Mouse (Mus musculus): Measurements from ENCODE around the gene Hcrt.

Hcrt gene

DNA sequence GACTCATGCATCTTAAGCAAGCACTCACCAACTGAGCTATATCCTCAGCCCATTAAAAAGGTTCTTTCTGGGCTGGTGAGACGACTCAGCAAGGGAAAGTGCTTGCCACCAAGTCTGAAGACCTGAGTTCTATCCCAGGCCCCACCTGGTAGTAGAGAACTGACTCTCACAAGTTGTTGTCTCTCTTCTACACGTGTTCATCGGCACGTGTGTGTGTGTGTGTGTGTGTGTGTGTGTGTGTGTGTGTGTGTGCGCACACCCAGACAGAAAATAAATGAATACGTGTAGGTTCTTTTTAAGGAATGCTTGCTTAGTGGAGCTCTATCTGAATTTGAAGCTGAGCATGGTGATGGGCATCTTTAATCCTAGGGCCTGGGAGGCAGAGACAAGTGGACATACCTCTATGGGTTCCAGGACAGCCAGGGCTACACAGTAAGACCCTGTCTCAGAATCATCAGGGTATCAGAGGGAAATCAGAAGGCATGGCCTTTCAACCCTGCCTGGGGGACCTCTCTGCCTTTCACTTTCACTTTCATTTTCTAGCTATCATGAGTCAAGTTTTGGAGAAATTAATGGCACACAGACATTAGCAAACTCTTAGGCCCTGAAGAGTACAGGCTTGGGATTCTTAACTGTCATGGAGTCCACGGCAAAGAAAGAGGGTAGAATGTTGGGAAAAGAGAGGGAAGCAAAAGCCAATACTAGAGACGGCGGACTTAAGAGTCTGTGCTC lies 27.4 kb downstream of the Hcrt start:
- no peak for DNase-seq

- no peak for DNase-seq
Observed at GRCm38 (mm10) chr11:100730477-100731205, 32.1 kb downstream of the Hcrt start.

DNA sequence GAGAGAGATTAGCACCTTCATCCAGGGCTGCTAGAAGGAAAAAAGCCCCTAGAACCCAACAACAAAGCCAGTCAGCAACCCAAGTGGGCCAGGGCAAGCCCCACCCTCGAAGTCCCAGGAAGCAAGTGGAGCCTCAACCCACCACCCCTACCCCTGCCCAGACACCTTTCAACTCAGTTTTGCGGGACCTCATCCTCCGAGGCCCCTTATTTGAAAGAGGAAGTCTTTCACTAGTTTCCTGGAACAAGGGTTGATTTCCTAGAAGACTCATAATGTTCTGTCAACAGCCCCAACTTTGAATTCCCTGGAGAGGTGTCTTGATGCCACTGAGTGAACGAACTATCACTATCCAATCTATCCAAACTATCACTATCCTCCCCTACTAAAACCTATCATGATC lies 32.8 kb downstream of the Hcrt start:
- no peak for DNase-seq

DNA sequence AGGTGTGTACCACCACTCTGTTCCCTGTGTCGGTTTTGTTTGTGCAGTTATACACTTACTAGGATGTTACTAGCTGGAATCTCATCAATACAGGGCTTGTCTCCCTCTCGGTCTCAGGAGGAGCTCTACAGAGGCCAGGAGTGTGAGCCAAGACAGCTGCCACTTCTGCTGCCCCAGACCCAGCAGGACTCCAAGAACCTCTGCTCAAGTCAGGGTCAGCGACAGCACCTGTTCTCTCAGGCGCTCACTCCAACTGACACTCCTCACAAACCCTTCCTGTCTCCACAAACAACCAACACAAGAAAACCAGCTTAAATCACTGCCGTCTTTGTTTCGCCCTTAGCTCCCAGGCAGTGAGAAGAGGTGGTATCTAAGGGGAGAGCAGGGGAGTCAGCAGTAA lies 34.1 kb downstream of the Hcrt start:
- DNase-seq, result no peak

GRCm38 (mm10) chr11:100727201-100727600 lies 35.5 kb downstream of the Hcrt start:
- DNase-seq, result no peak

DNA sequence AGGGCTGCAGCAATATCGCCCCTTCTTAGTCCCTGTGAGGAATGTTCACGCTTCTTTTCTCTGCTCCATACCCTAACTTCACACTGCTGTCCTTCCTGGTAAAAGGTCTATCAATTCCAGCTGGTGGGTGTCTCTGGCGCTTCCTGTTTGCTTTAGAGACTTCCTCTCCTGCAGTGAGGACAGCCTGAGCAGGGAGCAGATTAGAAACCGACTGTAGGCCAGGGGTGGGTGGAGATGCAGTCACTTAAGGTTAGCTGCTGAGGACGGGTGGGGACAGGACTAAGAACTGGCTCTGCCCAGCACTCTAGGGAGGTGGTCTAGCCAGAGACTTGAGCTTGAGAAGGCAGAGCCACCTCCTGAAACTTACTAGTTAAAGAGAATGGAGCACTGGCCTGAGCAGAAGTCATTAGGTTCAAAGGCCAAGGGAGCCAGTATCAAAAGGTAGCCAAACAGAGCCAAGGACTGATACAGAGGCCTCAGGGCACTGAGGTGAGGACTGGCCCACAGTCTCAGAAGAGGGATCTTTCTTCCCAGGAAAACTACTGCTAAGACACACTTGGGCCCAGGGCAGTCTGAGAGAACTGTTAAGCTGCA lies 37.7 kb downstream of the Hcrt start:
- no peak for DNase-seq

GRCm38 (mm10) chr11:100722493-100723028 lies 40.2 kb downstream of the Hcrt start:
- no peak for DNase-seq

DNA sequence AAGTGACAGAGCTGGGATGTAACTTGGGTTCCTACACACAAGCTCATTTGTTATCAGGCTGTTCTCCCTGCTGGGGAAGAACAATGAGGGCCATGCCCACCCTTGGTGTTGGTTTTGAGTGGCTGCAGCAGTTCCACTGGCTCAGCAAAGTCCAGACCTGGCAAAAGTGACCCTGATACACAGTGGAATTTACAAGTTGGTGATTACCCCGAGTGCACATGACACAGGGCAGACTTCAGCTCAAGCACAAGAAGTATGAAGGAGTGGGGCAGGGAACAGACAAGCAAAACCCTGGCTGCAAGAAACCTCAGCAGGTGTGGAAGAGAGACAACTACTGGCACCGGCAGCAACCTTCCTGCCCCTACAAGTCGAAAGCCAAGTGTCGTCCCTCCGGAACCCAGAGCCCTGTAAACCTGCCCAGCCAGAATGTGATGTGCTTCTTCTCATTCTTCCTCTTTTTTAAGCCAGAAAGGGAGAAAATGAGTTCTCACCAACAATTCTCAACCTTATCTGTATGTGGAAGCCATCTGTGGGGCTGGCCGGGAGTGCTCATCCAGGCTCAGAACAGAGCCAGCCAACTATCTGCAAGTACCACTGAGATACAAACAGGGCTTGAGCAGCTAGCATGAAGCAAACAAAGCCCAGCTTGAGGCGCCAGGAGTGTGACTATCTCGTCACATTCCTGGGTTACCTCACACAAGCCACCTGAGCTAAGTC lies 40.8 kb downstream of the Hcrt start:
- DNase-seq, result no peak

DNA sequence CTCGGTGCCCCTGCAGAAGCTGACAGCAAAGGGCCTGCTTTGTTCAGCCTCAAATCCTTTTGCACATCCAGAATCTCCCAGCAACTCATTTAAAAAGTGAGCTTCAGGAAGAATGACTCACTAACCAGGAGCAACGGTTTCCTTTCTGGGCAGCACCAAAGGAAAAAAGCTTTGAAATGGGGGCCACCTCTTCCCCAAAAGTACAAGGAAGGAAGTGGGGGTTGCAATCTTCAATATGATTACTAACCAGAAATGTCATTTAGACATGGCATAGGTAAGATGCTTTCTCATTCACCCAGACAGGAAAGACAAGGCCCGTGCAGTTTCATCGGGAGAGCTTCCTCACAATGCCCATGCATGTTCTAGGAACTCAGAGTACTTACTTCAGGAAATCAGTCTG lies 41.5 kb downstream of the Hcrt start:
- no peak for DNase-seq

- DNase-seq, result no peak
Observed at GRCm38 (mm10) chr11:100720345-100720744, 42.4 kb downstream of the Hcrt start.

DNA sequence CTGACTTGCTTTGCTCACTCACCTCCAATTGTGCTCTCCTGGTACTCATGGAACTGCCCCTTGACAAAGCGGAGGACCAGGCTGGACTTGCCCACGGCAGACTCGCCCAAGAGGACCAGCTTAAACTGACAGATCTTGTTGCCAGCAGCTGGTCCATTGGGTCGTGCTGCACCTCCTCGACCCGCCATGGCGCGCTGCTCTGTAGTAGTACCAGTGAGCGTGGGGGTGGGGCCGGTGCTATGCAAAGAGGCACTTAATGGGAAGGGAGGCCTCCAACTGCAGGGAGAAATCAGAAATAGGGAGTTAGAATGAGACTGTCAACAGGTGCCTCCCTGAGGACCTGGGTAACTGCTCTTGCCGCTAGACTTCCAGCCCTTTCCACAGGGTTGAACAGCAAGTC lies 42.8 kb downstream of the Hcrt start:
- DNase-seq, result no peak

GRCm38 (mm10) chr11:100719312-100719711 lies 43.4 kb downstream of the Hcrt start:
- no peak for DNase-seq

DNA sequence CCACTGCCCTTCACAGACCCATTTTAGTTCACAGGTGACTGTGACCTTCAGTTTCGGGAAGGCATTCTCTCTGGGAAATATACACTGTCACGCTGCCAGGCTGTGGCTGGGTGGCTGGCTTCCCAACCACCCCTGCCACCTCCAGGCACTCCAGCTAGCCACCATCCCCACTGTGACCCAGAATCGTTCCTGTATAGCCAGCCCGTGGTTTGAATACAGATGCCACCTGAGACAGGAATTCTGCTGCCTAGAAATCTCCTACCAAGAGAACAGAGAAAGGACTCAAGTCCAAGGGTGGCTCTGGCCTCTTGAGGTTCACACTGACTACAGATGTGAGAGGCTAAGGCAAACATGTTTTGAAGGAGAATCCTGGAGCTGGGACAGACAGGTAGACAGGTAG lies 43.9 kb downstream of the Hcrt start:
- DNase-seq, result no peak

GRCm38 (mm10) chr11:100718462-100718861 lies 44.3 kb downstream of the Hcrt start:
- no peak for DNase-seq

DNA sequence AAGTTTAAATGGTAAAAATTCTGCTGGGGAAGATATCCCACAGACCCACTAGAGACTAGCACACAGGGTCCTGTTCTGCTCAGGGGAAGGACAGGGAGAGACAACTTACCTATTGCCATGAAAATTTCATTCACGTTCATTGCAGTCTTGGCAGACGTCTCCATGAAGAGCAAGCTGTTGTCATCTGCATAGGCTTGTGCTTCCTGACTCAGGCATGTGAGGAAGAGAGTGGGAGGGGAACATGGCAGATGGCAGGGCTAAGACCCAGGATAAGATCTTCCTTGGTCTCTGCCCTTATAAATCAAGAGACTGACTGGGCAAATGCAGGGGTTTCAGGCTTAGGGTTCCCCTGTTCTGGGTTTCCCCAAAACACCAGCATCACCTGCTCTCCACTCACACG lies 46.1 kb downstream of the Hcrt start:
- no peak for DNase-seq

DNA sequence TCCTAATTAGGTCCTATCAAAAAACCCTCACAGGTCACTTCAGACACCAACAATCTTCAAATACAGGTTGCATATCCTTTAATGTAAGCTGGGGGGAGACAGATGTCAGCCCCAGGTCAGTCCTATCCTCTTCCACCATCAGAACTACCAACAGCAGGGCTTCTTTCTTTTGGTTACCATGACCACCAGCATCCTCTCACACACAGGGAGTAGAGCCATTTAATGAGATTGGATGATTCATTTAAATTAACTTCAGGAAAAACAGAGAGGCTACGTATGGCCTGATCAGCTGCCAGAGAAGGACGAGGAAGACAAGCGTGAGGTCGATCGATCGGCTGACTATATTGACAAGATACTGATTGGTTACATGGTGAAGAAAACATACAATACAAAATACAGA lies 47.8 kb downstream of the Hcrt start:
- no peak for DNase-seq

GRCm38 (mm10) chr11:100714534-100714915 lies 48.2 kb downstream of the Hcrt start:
- DNase-seq, result peak; percentile 94 to 96

- peak; percentile 43 to 52 for DNase-seq
Observed at GRCm38 (mm10) chr11:100713735-100714533, 48.8 kb downstream of the Hcrt start, which contains the start of gene Hspb9. Gene Hspb9, plus strand, starts transcription at chr11:100713850.

DNA sequence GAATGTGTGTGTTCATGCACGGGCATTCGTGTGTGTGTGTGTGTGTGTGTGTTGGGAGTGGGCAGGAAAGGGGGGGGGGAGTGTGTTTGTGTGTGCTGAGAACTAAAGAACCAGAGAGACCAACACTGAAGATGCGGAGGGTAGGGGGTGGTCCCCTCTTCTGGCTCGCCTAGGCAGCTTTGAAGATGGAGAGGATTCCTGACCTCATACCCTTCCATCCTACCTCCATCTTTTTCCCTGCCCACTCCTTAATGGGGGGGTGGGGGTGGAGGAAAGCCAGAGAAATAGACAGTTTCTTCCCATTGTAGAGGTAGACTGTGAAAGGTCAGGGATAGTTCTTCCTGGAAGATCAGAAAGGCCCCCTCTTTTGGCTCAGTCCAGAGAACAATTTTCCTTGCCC lies 49.6 kb downstream of the Hcrt start:
- DNase-seq, result no peak

GRCm38 (mm10) chr11:100711783-100712615 lies 50.7 kb downstream of the Hcrt start, which contains the start of gene Kat2a:
Gene Kat2a, minus strand, starts transcription at chr11:100712465.
- peak; percentile 92 to 94 for DNase-seq
